Mouse (Mus musculus): ENCODE data around the gene Kat2b. TPM values are rescaled to one million over a fixed set of nuclear protein-coding genes. Genes with fewer than 3 reads are reported as not detected.
"Not testable (repeated sequence)": the region's sequence is repeated elsewhere in the genome, so short reads cannot be mapped to it uniquely, and the experiment has no call there.

Gene Kat2b
- polyA plus RNA-seq, 1 experiment from 2014 or later: 4.6 TPM

GRCm38 (mm10) chr17:53606082-53606481 is 39.4 kb downstream of the Kat2b start:
- H3K9me3 ChIP-seq (replicated peaks); H3K4me2 ChIP-seq; ATAC-seq (ENCODE audit: low read depth); H3K9ac ChIP-seq; H3K27me3 ChIP-seq; H3K4me1 ChIP-seq (replicated peaks); H3K4me3 ChIP-seq (replicated peaks); DNase-seq; H3K27ac ChIP-seq; H3K36me3 ChIP-seq: not testable (repeated sequence)
- no CpG with 5 or more reads among the region's 7 CpGs for WGBS (ENCODE audit: insufficient replicate concordance)

- peaks cover 31% of the 10 kb centered on the region for H3K36me3 ChIP-seq
- not testable (repeated sequence) for ATAC-seq (ENCODE audit: low read depth); H3K9me3 ChIP-seq (replicated peaks); H3K27ac ChIP-seq; H3K4me3 ChIP-seq (replicated peaks); DNase-seq; H3K4me2 ChIP-seq; H3K27me3 ChIP-seq; H3K4me1 ChIP-seq (replicated peaks); H3K9ac ChIP-seq
- WGBS (ENCODE audit: insufficient replicate concordance): no CpG with 5 or more reads among the region's 7 CpGs
These were observed 42.3 kb downstream of the Kat2b start for GRCm38 (mm10) chr17:53608924-53609323.

- no peak overlapping the region for H3K9ac ChIP-seq
- H3K4me1 ChIP-seq (replicated peaks): peaks cover 33% of the 10 kb centered on the region
- H3K27me3 ChIP-seq: no peaks in the 10 kb centered on the region
- H3K36me3 ChIP-seq: peaks cover 30% of the 10 kb centered on the region
- H3K27ac ChIP-seq: no peak overlapping the region
- no peaks in the 10 kb centered on the region for H3K9me3 ChIP-seq (replicated peaks)
- no peak overlapping the region for H3K4me3 ChIP-seq (replicated peaks)
- WGBS (ENCODE audit: insufficient replicate concordance): 77% methylated on average over 6 of the region's 6 CpGs
- no peak overlapping the region for H3K4me2 ChIP-seq
- DNase-seq (no peak), ATAC-seq (ENCODE audit: low read depth) (no peak)
These were observed 50.8 kb downstream of the Kat2b start for GRCm38 (mm10) chr17:53617295-53617957.

- ATAC-seq (ENCODE audit: low read depth): no peak
- H3K9ac ChIP-seq: no peak overlapping the region
- no peak for DNase-seq
- peaks cover 37% of the 10 kb centered on the region for H3K4me1 ChIP-seq (replicated peaks)
- H3K36me3 ChIP-seq: peaks cover 20% of the 10 kb centered on the region
- H3K4me2 ChIP-seq: no peak overlapping the region
- H3K27ac ChIP-seq: no peak overlapping the region
- 81% methylated on average over 7 of the region's 7 CpGs for WGBS (ENCODE audit: insufficient replicate concordance)
- no peaks in the 10 kb centered on the region for H3K9me3 ChIP-seq (replicated peaks)
- H3K27me3 ChIP-seq: no peaks in the 10 kb centered on the region
- no peak overlapping the region for H3K4me3 ChIP-seq (replicated peaks)
These were observed 51.7 kb downstream of the Kat2b start for GRCm38 (mm10) chr17:53618369-53618768.

GRCm38 (mm10) chr17:53619391-53619790 is 52.7 kb downstream of the Kat2b start:
- Histone ChIP-seq H3K4me2 (no peak overlapping the region), H3K27me3 (no peaks in the 10 kb centered on the region), H3K4me3 (replicated peaks) (no peak overlapping the region), H3K36me3 (peaks cover 15% of the 10 kb centered on the region), H3K9ac (no peak overlapping the region), H3K27ac (no peak overlapping the region), H3K9me3 (replicated peaks) (no peaks in the 10 kb centered on the region), H3K4me1 (replicated peaks) (peaks cover 37% of the 10 kb centered on the region)
- ATAC-seq (ENCODE audit: low read depth) (no peak), DNase-seq (no peak)

GRCm38 (mm10) chr17:53620611-53621010 is 54.0 kb downstream of the Kat2b start:
- no peaks in the 10 kb centered on the region for H3K9me3 ChIP-seq (replicated peaks)
- 73% methylated on average over 4 of the region's 4 CpGs for WGBS (ENCODE audit: insufficient replicate concordance)
- H3K27me3 ChIP-seq: no peaks in the 10 kb centered on the region
- no peak overlapping the region for H3K9ac ChIP-seq
- DNase-seq (no peak), ATAC-seq (ENCODE audit: low read depth) (no peak)
- peaks cover 20% of the 10 kb centered on the region for H3K36me3 ChIP-seq
- peaks cover 37% of the 10 kb centered on the region for H3K4me1 ChIP-seq (replicated peaks)
- no peak overlapping the region for H3K4me2 ChIP-seq
- H3K4me3 ChIP-seq (replicated peaks): no peak overlapping the region
- no peak overlapping the region for H3K27ac ChIP-seq

- no peak overlapping the region for H3K4me3 ChIP-seq (replicated peaks)
- peaks cover 23% of the 10 kb centered on the region for H3K36me3 ChIP-seq
- H3K27me3 ChIP-seq: no peaks in the 10 kb centered on the region
- H3K27ac ChIP-seq: peak overlapping the region; percentile 11; the same call in 1 of the 2 replicates
- H3K9me3 ChIP-seq (replicated peaks): no peaks in the 10 kb centered on the region
- H3K4me1 ChIP-seq (replicated peaks): peaks cover 36% of the 10 kb centered on the region
- ATAC-seq (ENCODE audit: low read depth): peak; percentile 87
- H3K4me2 ChIP-seq: peak overlapping the region; percentile 30
- 14% methylated on average over 3 of the region's 3 CpGs for WGBS (ENCODE audit: insufficient replicate concordance)
- DNase-seq: no peak
- no peak overlapping the region for H3K9ac ChIP-seq
These were observed 55.5 kb downstream of the Kat2b start for GRCm38 (mm10) chr17:53622125-53622524.

GRCm38 (mm10) chr17:53623762-53624161 is 57.1 kb downstream of the Kat2b start:
- Histone ChIP-seq H3K4me2 (no peak overlapping the region), H3K27me3 (no peaks in the 10 kb centered on the region), H3K4me3 (replicated peaks) (no peak overlapping the region), H3K36me3 (peaks cover 17% of the 10 kb centered on the region), H3K9me3 (replicated peaks) (no peaks in the 10 kb centered on the region), H3K27ac (no peak overlapping the region), H3K4me1 (replicated peaks) (peaks cover 26% of the 10 kb centered on the region), H3K9ac (no peak overlapping the region)
- DNase-seq (no peak), ATAC-seq (ENCODE audit: low read depth) (no peak)
- WGBS (ENCODE audit: insufficient replicate concordance): 85% methylated on average over 9 of the region's 9 CpGs

- Histone ChIP-seq H3K36me3 (peaks cover 23% of the 10 kb centered on the region), H3K4me3 (replicated peaks) (no peak overlapping the region), H3K27ac (no peak overlapping the region), H3K9me3 (replicated peaks) (no peaks in the 10 kb centered on the region), H3K4me1 (replicated peaks) (peaks cover 16% of the 10 kb centered on the region), H3K9ac (no peak overlapping the region), H3K4me2 (no peak overlapping the region), H3K27me3 (no peaks in the 10 kb centered on the region)
- 73% methylated on average over 3 of the region's 3 CpGs for WGBS (ENCODE audit: insufficient replicate concordance)
- ATAC-seq (ENCODE audit: low read depth) (no peak), DNase-seq (no peak)
These were observed 59.5 kb downstream of the Kat2b start for GRCm38 (mm10) chr17:53626160-53626559.

GRCm38 (mm10) chr17:53627497-53627896 is 60.8 kb downstream of the Kat2b start:
- H3K4me2 ChIP-seq: no peak overlapping the region
- 76% methylated on average over 4 of the region's 4 CpGs for WGBS (ENCODE audit: insufficient replicate concordance)
- H3K27me3 ChIP-seq: no peaks in the 10 kb centered on the region
- H3K4me1 ChIP-seq (replicated peaks): peaks cover 4% of the 10 kb centered on the region
- peaks cover 31% of the 10 kb centered on the region for H3K36me3 ChIP-seq
- no peak for ATAC-seq (ENCODE audit: low read depth)
- no peaks in the 10 kb centered on the region for H3K9me3 ChIP-seq (replicated peaks)
- DNase-seq: no peak
- no peak overlapping the region for H3K4me3 ChIP-seq (replicated peaks)
- H3K27ac ChIP-seq: no peak overlapping the region
- H3K9ac ChIP-seq: no peak overlapping the region

GRCm38 (mm10) chr17:53628131-53628530 is 61.5 kb downstream of the Kat2b start:
- no peaks in the 10 kb centered on the region for H3K4me1 ChIP-seq (replicated peaks)
- no peak overlapping the region for H3K4me2 ChIP-seq
- no peak for ATAC-seq (ENCODE audit: low read depth)
- no peaks in the 10 kb centered on the region for H3K9me3 ChIP-seq (replicated peaks)
- H3K36me3 ChIP-seq: peaks cover 36% of the 10 kb centered on the region
- whole genome bisulfite sequencing (ENCODE audit: insufficient replicate concordance): 73% methylated on average over 5 of the region's 5 CpGs
- DNase-seq: no peak
- no peaks in the 10 kb centered on the region for H3K27me3 ChIP-seq
- H3K4me3 ChIP-seq (replicated peaks): no peak overlapping the region
- H3K27ac ChIP-seq: 0 out of 2 replicates have a peak overlapping the region, but pooled peaks have one; percentile 2
- no peak overlapping the region for H3K9ac ChIP-seq

- Histone ChIP-seq H3K27ac (no peak overlapping the region), H3K9me3 (replicated peaks) (no peaks in the 10 kb centered on the region), H3K36me3 (peaks cover 36% of the 10 kb centered on the region), H3K4me3 (replicated peaks) (no peak overlapping the region), H3K9ac (no peak overlapping the region), H3K4me2 (no peak overlapping the region), H3K4me1 (replicated peaks) (no peaks in the 10 kb centered on the region), H3K27me3 (no peaks in the 10 kb centered on the region)
- ATAC-seq (ENCODE audit: low read depth) (no peak), DNase-seq (no peak)
These were observed 64.7 kb downstream of the Kat2b start for GRCm38 (mm10) chr17:53631344-53631743.

Data from liver, embryonic 13.5 days (tissue).